30 mouse cellular contexts compared by ENCODE assay signal in genomic region chr1:125447926-125448325, GRCm38 (mm10).
"Had no signal": no experiment of that assay in that cellular context is flagged by ENCODE, and none has a peak within 500 bp of the region (broad histone marks: within the 10 kb centered on the region; RNA-seq: fewer than 3 reads in every experiment).

No protein-coding gene starts in this region.

- H3K27me3 ChIP-seq: limb, embryonic 12.5 days; limb, embryonic 13.5 days; limb, embryonic 15.5 days; liver, embryonic 12.5 days; liver, embryonic 13.5 days; liver, embryonic 15.5 days; lung, embryonic 15.5 days; megakaryocyte, embryonic 14.5 days; midbrain, embryonic 12.5 days; midbrain, embryonic 13.5 days; midbrain, embryonic 15.5 days; neural tube, embryonic 12.5 days had no signal

- H3K9me3 ChIP-seq: limb, embryonic 10.5 days; limb, embryonic 12.5 days; limb, embryonic 15.5 days; liver, embryonic 12.5 days; liver, embryonic 13.5 days; liver, embryonic 15.5 days; lung, embryonic 15.5 days; midbrain, embryonic 12.5 days; midbrain, embryonic 13.5 days; midbrain, embryonic 15.5 days; neural tube, embryonic 12.5 days had no signal

- H3K4me1 ChIP-seq: limb, embryonic 10.5 days; limb, embryonic 12.5 days; limb, embryonic 13.5 days; limb, embryonic 15.5 days; liver, embryonic 12.5 days; liver, embryonic 13.5 days; liver, embryonic 15.5 days; lung, embryonic 15.5 days; midbrain, embryonic 10.5 days; midbrain, embryonic 12.5 days; midbrain, embryonic 13.5 days; midbrain, embryonic 15.5 days; neural tube, embryonic 12.5 days had no signal

- ATAC-seq: liver, embryonic 12.5 days; liver, postnatal 0 days; lung, postnatal 0 days; midbrain, embryonic 13.5 days; midbrain, embryonic 15.5 days had no signal

- H3K27ac ChIP-seq: left cerebral cortex, adult 2 months; limb, embryonic 10.5 days; limb, embryonic 12.5 days; limb, embryonic 13.5 days; limb, embryonic 15.5 days; liver, embryonic 12.5 days; liver, embryonic 13.5 days; liver, embryonic 14.5 days; liver, embryonic 15.5 days; lung, embryonic 15.5 days; macrophage; midbrain, embryonic 10.5 days; midbrain, embryonic 12.5 days; midbrain, embryonic 13.5 days; midbrain, embryonic 15.5 days; neural tube, embryonic 12.5 days had no signal

- DNase-seq: left cerebral cortex, postnatal 4 days; liver, embryonic 13.5 days; liver, postnatal 0 days; lung, adult 18-20 months; lung, adult 2 months; lung, embryonic 14.5 days; lung, postnatal 10 days; lung, postnatal 14 days; lung, postnatal 36 days; lung, postnatal 4 days; midbrain, embryonic 14.5 days had no signal

- H3K9ac ChIP-seq: limb, embryonic 12.5 days; limb, embryonic 13.5 days; limb, embryonic 15.5 days; liver, embryonic 12.5 days; liver, embryonic 13.5 days; liver, embryonic 14.5 days; liver, embryonic 15.5 days; liver, postnatal 0 days; lung, embryonic 14.5 days; lung, embryonic 15.5 days; midbrain, embryonic 12.5 days; midbrain, embryonic 13.5 days; midbrain, embryonic 15.5 days; neural tube, embryonic 12.5 days had no signal

- H3K36me3 ChIP-seq: limb, embryonic 10.5 days; limb, embryonic 12.5 days; limb, embryonic 13.5 days; limb, embryonic 15.5 days; liver, embryonic 12.5 days; liver, embryonic 13.5 days; liver, embryonic 15.5 days; lung, embryonic 15.5 days; midbrain, embryonic 10.5 days; midbrain, embryonic 12.5 days; midbrain, embryonic 13.5 days; midbrain, embryonic 15.5 days; neural tube, embryonic 12.5 days had no signal

- H3K4me3 ChIP-seq: left cerebral cortex, adult 2 months; limb, embryonic 10.5 days; limb, embryonic 12.5 days; limb, embryonic 13.5 days; limb, embryonic 15.5 days; liver, embryonic 12.5 days; liver, embryonic 13.5 days; liver, embryonic 15.5 days; lung, embryonic 15.5 days; megakaryocyte, embryonic 14.5 days; midbrain, embryonic 10.5 days; midbrain, embryonic 12.5 days; midbrain, embryonic 13.5 days; midbrain, embryonic 15.5 days; myocyte; neural tube, embryonic 12.5 days had no signal

- H3K4me2 ChIP-seq: limb, embryonic 12.5 days; limb, embryonic 13.5 days; limb, embryonic 15.5 days; liver, embryonic 12.5 days; liver, embryonic 13.5 days; liver, embryonic 15.5 days; lung, embryonic 14.5 days; lung, embryonic 15.5 days; midbrain, embryonic 11.5 days; midbrain, embryonic 12.5 days; midbrain, embryonic 13.5 days; midbrain, embryonic 15.5 days; neural tube, embryonic 12.5 days had no signal
